Mouse (Mus musculus) cerebellum, postnatal 36 days (tissue): ENCODE results near the gene Nxpe3.

ENCODE experiments used
- DNase-seq, 2 experiments: peaks; one replicate each; pipeline ENCODE4 v3.0.0; 2021 to 2022; ENCODE audit warnings: mixed read lengths in 2 of 2

Nxpe3 gene

DNA sequence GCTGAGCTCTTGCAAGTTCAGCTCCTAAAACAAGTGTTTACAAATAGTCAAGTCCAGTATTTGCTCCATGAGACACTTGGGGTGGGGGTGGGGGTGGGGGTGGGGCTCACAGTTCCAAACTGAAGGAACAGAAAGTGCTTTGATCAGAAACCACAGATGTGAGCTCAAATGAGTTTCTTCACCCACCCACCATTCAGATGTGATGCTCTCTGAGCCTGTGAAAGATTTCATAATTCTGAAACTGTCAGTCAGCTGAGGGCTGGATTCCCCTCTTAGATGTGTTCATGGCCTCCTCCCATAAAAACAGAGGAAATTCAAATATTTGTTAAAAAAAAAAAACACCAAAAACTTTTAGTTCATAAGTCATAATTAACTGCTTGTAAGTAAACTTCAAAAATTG lies 59.3 kb downstream of the Nxpe3 start:
- no peak for DNase-seq

DNA sequence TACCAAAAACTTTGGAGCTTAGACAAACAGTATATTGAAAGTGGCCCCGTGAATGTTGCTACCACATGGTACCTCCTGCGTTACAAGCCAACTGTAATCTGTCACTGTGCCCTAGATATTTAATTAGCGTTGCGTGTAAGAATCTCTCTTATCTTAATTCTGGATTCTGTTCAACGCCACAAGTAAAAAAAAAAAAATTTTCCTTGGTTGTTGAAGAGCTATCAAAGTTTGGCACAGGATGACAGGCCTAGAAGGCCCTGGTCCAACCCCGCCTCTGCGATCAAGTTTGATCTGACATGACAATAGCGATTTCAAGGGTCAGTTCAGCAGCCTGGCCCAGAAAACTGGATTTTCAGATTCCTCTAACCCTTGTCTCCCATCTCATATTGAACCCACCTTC lies 62.5 kb downstream of the Nxpe3 start:
- DNase-seq, result no peak

DNA sequence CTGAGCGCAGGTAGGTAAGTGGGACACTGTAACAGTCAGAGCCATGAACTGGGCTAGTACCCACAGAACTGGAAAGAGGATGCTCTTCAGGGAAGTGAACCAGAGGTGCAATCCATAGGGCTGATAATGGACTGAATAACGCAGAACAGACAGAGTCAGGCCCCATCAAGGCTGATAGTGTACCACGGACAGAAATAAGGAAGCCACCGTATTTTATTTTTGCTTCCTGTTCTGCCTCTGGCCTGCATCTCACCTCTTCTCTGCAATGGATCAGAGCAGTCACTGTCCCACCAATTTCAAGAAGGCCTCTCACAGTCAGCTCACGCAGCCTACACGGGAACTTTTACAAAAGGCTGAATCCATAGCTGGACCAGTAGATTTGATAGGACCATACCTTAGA lies 63.0 kb downstream of the Nxpe3 start:
- DNase-seq, result no peak

DNA sequence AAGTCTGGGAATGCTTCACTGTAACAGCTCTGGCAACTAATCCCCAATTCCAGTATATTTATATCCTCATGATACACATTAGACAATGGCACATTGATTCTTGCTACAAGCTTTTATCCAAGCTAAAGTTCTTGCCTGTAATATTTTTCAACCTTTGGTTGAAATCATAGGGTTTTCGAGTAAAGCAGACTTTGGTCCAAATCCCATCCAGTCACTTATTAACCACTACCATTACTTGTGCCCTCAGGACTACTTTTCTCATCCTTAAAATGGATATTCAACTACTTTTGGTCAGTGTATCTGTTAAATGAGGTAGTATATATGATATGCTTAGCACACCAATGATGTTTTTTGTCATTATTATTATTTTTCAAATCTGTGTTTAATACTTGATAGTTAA lies 63.6 kb downstream of the Nxpe3 start:
- no peak for DNase-seq

DNA sequence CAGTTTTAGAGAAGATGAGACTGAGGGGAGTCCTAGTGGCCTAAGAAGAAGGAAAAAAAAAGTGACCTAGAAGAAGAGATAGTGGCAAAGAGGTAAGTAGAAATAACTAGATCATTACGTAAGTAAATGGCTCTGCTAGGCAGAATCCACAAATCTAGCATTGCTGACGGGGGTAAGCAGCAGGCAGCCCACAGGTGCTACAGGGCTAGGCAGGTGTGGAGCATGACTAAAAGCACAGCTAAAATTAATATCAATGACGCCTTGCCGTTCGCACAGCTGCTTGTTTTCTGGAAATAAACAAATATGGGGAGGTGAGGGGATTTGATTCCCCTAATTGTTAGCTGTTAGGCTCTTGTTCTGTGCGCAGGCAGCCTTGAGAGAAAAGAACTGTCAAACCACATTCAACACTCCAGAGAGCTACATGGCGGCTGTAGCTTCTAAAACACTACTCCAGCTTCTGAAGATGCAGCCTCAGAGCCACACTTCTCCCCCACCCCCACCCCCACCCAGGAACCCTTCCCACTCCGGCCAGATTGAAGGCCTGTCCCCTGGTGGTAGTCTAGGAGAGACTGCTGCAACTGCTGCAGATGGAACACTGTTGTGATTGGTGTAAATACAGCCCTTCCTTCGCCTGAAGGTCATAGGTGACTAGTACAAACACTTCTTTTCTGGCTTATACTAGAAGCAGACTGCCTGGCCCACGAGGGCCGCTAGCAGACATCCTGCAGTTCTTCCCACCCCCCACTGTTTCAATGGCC lies 71.5 kb downstream of the Nxpe3 start:
- no peak for DNase-seq

DNA sequence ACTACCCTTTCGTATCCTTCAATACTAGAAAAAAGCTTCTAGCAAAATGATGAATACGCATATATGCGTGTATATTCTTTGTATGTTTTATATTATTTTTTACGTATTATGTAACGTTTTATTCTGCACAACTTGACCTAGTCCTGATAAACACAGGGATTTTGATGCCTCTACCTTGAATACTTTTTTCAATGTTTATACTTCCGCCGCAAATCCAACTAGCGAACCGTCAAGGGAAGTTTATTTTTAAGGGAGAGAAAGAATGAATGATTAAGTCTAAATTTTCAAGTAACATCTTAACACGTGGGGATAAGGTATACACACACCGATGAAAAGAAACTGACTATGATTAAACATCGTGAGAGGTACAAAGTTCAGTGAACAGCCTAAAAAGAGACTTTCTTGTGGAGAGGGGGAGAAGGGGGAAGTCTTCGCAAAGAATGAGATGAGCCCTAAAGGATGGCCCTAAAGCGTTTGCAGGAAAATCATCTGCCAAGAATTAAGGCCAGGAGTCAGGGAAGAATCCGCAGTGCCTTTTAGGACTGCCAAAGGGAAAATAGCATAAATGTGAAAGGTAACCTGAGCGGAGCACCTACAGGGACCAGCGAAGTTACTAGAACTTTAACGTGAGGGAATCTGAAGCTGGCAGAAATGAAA lies 72.2 kb downstream of the Nxpe3 start:
- no peak for DNase-seq

DNA sequence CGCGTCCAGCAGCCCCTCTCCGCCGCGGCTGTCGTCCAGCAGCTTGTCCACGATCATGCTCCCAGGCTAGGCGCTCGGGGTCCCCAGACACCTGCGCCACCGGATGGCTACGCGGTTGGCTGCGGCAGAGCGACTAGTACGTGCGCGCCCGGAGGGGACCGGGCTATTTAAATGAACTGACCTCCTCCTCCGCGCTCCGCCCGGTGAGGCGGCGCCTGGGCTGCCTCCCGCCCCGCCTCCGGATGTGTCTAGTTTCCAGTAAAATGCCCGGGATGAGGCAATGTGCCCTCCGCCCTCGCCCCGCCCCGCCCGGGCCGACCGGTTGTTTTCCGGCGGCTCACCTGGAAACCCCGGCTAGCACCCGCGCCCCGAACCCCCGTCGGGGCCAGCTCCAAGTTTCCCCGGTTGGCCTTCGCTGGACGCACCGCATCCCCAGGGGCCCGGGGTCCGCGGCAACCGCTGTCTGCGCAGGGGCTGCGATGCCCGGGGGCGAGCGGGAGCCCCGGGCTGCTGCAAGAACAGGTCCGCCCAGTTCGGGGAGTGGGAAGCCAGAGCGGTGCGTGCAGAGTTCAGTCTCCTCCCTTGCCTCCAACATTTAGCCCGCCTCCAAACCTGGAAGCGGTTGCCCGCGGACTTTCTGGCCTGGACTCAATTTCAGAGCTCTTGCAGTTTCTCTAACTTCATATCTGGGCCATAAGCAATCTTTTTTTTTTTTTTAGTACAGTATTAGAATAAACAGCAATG lies 72.9 kb downstream of the Nxpe3 start:
- DNase-seq, result peak; percentile 90 to 94

DNA sequence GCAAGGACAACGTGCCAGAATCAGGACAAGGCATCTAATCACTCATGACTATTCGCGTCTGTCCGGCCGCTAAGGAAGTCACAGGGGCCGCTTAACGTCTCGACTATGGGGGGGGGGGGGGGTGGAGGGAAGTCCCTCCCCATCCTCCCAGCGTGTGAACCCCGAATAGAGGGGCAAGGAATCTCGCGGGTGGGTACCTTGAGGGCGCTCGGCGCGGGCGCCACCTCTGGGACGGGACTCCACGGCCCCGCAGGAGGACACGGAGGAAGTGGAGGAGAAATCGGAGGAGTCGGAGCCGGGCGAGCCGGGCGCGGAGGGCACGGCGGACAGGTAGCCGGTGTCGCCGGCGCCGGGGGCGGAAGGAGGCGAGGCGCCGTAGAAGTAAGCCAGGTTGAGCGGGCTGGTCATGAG lies 73.5 kb downstream of the Nxpe3 start:
- DNase-seq, result peak in 1 of 2 experiments; percentile 17

DNA sequence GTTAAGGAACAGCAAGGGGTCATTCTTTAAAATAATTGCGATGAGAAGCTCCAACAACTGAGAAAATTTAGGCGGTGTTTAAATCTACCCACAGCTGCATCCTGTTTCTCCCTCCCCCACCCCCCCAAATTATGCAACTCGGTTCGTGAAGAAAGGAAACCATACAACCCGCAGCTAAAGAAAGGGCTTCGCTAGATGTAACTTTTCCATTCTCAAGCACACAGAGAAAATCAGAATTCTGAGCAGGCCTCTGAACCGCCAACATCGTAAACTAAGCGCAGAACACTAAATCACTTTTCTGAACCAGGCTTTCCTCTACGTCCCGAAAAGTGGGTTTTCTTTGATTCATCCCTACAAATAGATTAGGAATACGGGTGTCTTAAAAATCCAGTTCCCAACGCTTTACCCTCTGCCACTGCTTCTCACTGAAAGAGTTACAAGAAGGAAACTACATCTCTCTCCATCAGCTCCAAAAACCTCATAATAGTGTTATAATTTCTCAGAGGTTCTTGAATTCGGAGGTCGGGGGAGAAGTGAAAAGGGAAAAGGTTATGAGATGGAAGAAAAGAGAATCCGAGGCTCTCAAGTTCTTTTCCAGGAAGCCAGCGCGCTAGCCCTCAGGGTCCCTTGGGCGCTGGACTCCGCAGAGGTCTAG lies 74.0 kb downstream of the Nxpe3 start:
- peak in 1 of 2 experiments; percentile 36 for DNase-seq

DNA sequence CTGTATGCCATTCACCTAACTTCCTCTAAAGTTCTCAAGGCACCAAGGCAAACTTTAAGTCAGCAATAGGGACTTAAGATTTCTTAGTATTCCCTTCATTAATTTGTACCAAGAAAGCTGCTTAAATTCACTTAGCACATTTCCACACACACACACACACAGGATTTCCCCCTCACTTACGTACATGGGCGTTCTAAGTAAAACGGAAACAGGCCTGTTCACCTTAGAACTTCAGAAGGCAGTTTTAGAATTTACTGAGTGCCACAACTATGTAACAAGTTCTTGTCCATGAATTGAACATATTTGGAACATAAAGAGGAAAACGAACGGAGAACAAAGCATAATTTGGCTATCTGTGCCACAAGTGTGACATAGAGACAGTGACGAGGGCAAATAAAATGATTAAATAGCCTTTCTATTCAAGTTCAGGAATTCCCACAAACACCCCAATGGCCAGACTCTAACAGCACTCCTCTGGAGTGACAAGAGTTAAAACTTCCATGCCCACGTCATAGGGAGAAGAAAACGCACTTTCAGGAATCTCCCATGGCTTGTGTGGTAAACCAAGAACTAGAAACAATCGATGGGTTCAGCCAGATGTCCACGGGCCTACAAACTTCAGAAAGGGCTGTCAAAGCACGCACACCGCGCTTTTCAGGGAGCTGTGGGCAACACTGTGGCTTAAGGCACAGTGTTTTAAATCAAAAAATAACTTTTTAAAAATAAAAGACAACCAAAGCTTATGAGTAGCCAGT lies 74.7 kb downstream of the Nxpe3 start:
- no peak for DNase-seq

DNA sequence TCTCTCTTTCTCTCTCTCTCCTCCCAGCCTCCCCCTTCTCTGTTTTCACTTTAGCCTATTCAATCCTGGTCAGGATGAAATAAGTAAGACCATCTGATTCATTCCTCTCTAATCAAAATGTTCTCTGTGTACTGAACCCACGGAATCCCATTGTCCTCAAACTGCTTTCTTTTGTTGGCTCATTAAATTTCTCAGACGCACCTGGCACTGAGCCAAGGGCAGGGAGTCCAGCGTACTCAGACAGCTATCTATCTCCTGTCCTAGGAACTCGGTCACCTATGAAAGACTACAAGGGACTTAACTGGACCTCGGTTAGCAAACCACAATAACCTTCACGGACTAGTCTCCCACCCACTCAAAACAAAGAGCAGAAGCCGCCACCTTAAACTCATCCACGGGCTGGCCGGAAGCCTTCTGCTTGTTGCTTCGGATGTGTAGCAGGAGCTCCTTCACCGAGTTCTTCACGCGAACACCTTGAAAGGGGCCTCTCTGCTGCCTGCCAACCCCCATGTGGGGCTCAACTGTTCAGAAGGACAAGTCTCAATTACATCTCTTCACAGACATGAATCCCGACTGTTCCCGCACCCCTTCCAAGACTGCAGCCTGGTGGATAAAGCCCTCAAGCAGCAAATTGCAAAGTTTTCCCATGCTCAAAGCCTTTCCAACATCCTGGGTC lies 75.8 kb downstream of the Nxpe3 start:
- DNase-seq, result peak; percentile 45 to 46

DNA sequence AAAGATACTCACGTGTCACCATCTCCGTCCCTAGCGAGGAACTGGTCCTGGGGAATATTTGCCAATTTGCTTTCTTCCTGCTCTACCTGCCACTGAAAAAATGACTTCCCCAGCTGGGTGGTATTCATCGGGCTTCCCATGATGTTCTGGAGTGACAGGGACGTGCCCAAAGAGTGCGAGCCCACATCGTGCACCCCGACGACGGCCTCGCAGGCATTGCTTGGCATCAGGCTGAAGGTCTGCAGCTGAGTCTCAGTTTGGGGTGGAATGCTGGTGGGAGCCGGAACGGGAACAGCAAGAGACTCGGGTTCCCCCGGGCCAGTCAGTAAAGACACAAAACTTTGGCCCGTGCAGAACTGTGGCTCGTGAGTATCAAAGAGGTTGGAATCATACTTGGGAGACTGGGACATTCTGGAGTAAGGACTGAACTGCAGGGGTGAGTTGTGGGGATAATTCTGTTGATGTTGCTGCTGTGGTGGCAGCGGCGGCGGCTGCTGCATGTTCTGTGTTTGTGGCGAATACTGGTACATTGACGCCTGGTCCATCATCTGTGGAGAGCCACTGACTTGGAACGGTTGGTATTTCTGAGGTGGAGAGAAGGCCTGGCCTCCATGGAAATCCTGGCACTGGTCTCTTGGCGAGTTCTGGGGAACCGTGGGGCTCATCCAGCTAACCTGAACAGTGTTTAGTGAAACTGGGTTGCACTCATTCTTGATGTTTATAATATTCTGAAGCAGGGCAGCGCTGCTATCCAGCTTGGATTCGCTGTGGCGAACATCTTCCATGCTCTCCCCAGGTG lies 77.2 kb downstream of the Nxpe3 start:
- DNase-seq, result no peak

DNA sequence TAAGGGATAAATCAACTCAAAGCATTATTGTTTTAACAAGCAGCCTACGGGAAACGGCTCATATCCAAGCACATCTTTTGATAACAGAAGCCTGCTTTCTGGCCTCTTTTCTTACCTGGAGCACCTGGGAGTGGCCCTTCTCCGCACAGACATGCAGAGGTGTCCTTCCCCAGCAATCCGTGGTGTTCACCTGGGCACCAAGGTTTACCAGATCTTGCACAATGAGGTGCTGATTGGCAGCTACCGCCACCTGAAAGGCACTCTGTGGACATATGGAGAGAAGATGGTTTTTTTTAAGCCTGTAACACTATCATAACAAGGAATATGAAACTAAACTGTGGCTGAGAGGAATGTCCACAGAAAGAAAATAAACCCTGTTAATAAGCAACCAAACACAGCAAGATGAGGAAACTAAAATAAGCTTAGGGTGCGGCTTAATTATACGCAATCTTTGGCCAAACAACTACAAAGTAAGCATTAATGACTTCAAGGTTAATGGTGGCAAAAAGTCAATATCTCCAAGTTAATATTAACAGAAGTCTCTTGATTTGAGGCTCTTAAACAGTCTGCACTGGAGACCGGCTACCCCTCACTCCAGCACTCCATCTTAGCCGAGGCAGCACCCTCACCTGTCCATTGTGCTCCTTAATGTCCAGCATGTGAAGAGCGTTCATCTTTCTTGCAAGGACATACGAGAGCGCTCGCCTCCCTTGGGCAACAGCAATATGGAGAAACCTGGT lies 78.7 kb downstream of the Nxpe3 start:
- no peak for DNase-seq

DNA sequence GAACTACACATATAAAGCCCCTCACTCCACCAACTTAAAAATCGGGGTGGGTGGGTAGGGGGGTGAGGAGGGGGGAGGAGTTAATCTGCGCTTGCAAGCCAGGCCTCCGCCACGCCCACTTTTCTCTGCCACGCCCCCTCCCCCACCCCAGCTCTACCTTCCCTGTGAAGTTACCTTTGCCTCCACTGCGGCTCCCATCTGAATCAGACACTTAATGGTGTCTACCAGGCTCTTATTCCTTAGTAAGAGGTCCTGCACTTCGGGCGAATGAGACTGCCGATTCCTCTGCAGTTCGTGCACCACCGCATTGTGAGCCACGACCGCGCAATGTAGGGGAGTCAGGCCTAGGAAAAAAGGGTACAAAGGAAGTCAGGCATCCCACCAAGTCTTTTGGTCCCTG lies 79.6 kb downstream of the Nxpe3 start:
- DNase-seq, result no peak

DNA sequence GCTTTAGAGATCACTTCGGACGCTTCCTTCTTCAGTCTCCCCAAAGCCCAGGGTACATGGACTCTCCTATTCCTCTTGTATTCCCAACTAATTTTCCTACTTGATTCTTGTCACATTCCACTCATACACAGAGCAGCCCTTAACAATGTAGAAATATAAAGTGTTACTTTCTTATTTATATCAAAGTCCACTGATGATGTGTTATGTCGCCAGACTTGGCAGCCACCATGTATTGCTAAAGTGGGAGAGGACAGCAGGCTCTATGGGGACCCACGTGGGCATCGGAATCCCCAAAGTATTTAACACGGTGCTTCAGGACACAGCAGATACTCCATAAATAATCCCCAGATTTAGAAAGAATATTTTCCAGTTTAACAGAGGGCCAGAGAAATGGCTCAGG lies 80.4 kb downstream of the Nxpe3 start:
- DNase-seq, result no peak

DNA sequence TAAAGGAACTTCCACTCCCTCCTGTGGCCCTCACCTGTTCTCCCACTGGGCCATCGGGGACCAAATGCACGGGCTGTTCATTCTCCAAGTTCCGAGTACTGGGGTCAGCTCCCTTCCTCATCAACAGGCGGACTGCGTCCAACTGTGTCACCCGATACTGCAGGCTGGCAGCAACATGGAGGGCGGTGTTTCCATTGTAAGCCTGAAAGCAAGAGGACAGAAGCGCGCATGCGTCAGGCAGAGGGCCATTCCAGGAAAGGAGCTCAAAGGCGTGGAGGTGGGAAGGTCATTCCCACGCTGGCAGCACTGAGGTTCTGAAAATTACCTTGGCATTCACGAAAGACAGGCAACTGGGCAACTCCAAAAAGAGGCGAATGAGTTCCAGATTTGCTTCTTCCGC lies 81.2 kb downstream of the Nxpe3 start:
- no peak for DNase-seq

DNA sequence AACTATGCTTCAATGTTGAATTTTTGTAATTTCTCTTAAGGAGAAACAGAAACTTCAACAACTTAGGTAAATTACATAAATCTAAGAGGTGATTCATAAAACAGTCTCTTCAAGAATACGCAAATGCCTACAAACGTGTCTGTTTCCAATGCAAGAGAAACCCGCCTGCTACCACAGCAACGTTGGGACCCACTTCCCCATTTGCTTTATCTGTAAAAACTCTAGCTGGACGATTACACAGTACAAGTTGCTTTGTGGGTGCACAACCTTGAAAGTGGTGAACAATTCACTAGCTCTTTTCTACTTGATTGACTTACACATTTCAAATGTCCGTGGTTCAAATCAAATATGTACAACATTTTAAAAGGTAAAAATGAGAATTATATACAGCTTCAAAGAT lies 83.3 kb downstream of the Nxpe3 start:
- DNase-seq, result no peak

DNA sequence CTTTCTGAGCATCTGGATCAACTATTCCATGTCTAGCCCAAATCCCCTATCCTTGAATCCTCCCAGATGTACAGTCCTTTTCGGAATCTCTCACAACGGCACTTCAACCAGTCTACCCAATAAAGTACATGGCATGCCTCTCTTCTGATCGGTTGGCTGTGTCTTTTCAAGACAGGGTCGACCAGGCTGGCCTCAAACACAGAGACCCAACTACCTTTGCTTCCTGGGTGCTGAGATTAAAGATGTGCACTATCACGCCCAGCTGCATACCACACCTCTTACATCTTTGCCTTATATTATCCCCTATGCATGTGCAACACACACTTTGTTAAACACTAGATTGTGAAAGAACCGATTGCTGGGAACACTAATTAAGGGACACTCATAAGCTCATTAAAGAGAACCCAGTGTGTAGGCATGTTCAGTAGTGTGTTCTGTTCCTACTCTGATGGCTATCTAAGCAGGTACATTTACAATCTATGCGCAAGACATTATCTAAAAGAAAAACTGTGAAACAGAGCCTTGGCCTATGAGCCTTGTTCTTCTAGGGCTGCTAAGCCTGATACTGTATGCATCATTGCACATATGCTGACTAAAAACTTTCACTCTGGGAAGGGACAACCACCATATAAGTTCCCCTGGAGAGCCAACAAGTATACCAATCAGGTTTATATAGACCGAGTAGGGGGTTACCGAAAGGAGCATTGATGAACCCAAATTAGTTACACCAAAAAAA lies 85.1 kb downstream of the Nxpe3 start:
- no peak for DNase-seq

DNA sequence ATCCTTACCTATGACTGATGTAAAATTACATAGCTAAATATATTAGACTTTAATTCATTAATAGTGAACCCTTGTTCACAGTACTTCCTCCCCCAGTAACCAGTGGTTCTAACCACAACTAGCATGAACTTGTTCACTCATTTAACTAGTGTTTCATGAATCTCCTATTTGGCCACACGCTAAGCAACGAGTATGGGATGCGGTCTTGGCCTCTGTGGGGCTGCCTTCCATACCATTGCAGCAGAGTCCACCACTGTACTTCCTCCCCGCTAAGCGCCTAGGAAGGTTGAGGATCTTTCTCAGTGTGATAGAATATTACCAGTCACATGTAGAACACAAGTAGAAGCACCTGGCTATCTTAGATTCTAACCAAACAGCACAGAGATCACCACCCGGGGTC lies 85.7 kb downstream of the Nxpe3 start:
- DNase-seq, result no peak

DNA sequence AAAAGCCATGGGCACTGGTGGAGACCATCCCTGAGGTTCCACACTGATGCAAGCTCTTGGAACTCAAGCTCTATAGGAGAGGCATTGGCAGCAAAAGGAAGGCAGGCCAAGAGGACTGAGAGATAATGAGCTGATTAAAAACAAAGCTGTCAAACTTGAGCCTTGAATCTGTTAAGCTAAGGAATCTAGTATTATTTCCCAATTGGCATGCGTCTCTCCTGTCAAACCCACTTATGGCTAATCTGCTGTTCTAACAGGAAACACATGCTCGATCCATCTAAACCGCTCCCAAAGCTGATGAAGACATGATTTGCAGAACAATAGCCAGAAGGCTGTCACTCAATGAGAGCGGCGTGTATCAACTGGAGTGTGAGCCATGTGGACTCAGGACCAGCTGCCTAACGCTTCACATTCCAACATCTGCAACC lies 87.6 kb downstream of the Nxpe3 start:
- no peak for DNase-seq
